12 mouse cellular contexts compared by ENCODE assay signal in the genomic region with DNA sequence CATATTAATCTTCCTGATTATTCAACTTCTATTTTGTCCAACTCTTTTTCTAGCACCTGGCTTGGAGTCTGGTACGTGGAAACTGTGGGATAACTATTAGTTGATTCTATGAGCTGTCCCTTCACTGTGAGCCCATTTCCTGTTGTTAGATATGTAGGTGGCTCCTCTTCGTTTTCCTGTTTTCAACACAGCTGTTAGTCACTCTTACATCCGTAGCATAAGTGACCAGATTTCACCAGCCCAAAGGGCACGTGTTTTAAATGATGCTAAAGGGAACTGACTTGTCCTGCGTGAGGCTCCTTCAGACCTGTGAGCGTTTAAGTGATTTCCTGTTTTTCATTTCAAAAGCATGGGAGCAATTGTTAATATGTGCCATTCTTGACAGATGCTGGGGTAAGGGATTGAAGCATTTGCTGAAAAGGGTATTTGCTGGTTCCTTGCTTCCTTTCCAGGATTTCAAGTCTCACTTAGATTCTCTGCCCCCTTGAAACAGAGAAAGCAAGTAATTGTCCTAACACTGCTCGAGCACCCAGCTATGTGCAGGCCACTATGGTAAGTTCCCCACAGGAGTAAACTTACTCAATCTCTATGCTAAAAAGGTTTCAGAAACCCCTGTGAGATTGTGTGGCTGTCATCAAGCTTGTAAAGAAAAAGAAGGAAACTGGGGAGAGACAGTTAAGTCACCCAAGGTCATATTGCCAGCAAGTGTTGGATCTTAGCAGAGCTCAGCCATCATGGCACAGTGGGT.
A peak's percentile ranks its signal among the peaks of the same experiment; 100 is the strongest.
DNase-seq lines count a peak whose midpoint lies in the region; ATAC-seq and TF ChIP-seq lines count a peak whose summit lies in the region.
"Had no signal": no experiment of that assay in that cellular context is flagged by ENCODE, and none has a peak within 500 bp of the region (broad histone marks: within the 10 kb centered on the region; RNA-seq: fewer than 3 reads in every experiment).

No protein-coding gene starts in this region.

- no peak overlapping the region for H3K4me3 ChIP-seq in embryonic facial prominence, embryonic 11.5 days (ENCODE audit: low read depth, low read length)
- no peak overlapping the region for H3K4me3 ChIP-seq in embryonic facial prominence, embryonic 10.5 days
- no peak overlapping the region for H3K4me3 ChIP-seq in lung, postnatal 0 days (ENCODE audit: low read depth, low read length)
- H3K4me3 ChIP-seq: limb, embryonic 13.5 days; midbrain, embryonic 15.5 days had no signal

- no peaks in the 10 kb centered on the region for H3K9me3 ChIP-seq in embryonic facial prominence, embryonic 11.5 days (replicated peaks; ENCODE audit: control insufficient read depth, low read length)
- no peaks in the 10 kb centered on the region for H3K9me3 ChIP-seq in embryonic facial prominence, embryonic 10.5 days
- H3K9me3 ChIP-seq in lung, postnatal 0 days (ENCODE audit: low read length): no peaks in the 10 kb centered on the region
- H3K9me3 ChIP-seq: limb, embryonic 13.5 days; midbrain, embryonic 15.5 days had no signal

- 51% methylated on average over 7 of the region's 7 CpGs for WGBS in embryonic facial prominence, embryonic 11.5 days
- 65% methylated on average over 7 of the region's 7 CpGs for WGBS in embryonic facial prominence, embryonic 10.5 days
- 61% methylated on average over 7 of the region's 7 CpGs for WGBS in lung, postnatal 0 days

- DNase-seq in embryonic facial prominence, embryonic 11.5 days (ENCODE audit: low spot score): peak; percentile 19
- DNase-seq in embryonic facial prominence, embryonic 10.5 days (ENCODE audit: low spot score): no peak
- peak; percentile 63 for DNase-seq in lung, postnatal 0 days (ENCODE audit: low spot score)
- DNase-seq in lung, postnatal 14 days: no peak
- DNase-seq in induced T-regulatory cell, adult 2 months (ENCODE audit: low read depth): peak; percentile 77
- DNase-seq in naive thymus-derived CD4-positive, alpha-beta T cell, adult 2 months (ENCODE audit: low read depth): peak; percentile 55
- DNase-seq in c-Kit-positive CD71-positive TER-119-positive erythroid progenitor cells, embryonic 14.5 days (ENCODE audit: low spot score): no peak
- DNase-seq in embryo, embryonic 10 days (ENCODE audit: low spot score): no peak
- DNase-seq: cerebellum, adult 11-12 months; thymus, adult 18-20 months had no signal

- H3K27ac ChIP-seq in embryonic facial prominence, embryonic 11.5 days (replicated peaks; ENCODE audit: low read depth, low read length): no peak overlapping the region
- H3K27ac ChIP-seq in embryonic facial prominence, embryonic 10.5 days (replicated peaks): no peak overlapping the region
- no peak overlapping the region for H3K27ac ChIP-seq in lung, postnatal 0 days (ENCODE audit: low read length)
- H3K27ac ChIP-seq: limb, embryonic 13.5 days; midbrain, embryonic 15.5 days had no signal

- H3K36me3 ChIP-seq in embryonic facial prominence, embryonic 11.5 days (replicated peaks; ENCODE audit: control insufficient read depth, insufficient read depth, low read depth, low read length): no peaks in the 10 kb centered on the region
- H3K36me3 ChIP-seq in embryonic facial prominence, embryonic 10.5 days (replicated peaks): no peaks in the 10 kb centered on the region
- no peaks in the 10 kb centered on the region for H3K36me3 ChIP-seq in lung, postnatal 0 days (ENCODE audit: insufficient read depth, low read length)
- H3K36me3 ChIP-seq: limb, embryonic 13.5 days; midbrain, embryonic 15.5 days had no signal

- TF ChIP-seq CTCF in lung, postnatal 0 days (IDR thresholded peaks at IDR 0.05): no peak

- peak; percentile 31; the same call in 1 of the 2 replicates for TF ChIP-seq EP300 in lung, postnatal 0 days (IDR thresholded peaks at IDR 0.05)

- ATAC-seq in embryonic facial prominence, embryonic 11.5 days (replicated peaks; ENCODE audit: insufficient number of reproducible peaks, low FRiP score, low TSS enrichment, low read depth): no peak
- peak; percentile 45 for ATAC-seq in lung, postnatal 0 days
- ATAC-seq: midbrain, embryonic 15.5 days had no signal

- no peaks in the 10 kb centered on the region for H3K4me1 ChIP-seq in embryonic facial prominence, embryonic 11.5 days (ENCODE audit: control insufficient read depth, insufficient read depth, low read length)
- H3K4me1 ChIP-seq in embryonic facial prominence, embryonic 10.5 days: peaks cover 14% of the 10 kb centered on the region; the same call in 1 of the 2 replicates
- H3K4me1 ChIP-seq in lung, postnatal 0 days (ENCODE audit: insufficient read depth, low read depth, low read length): no peaks in the 10 kb centered on the region
- H3K4me1 ChIP-seq: limb, embryonic 13.5 days; midbrain, embryonic 15.5 days had no signal

- H3K4me2 ChIP-seq in embryonic facial prominence, embryonic 11.5 days (ENCODE audit: low read depth, low read length): no peak overlapping the region
- no peak overlapping the region for H3K4me2 ChIP-seq in lung, postnatal 0 days (replicated peaks; ENCODE audit: low read depth, low read length)
- H3K4me2 ChIP-seq: limb, embryonic 13.5 days; midbrain, embryonic 15.5 days had no signal

- no peak overlapping the region for H3K9ac ChIP-seq in embryonic facial prominence, embryonic 11.5 days (replicated peaks; ENCODE audit: low read length)
- no peak overlapping the region for H3K9ac ChIP-seq in lung, postnatal 0 days (replicated peaks; ENCODE audit: low read depth)
- H3K9ac ChIP-seq: limb, embryonic 13.5 days; midbrain, embryonic 15.5 days had no signal

- H3K27me3 ChIP-seq in embryonic facial prominence, embryonic 11.5 days (ENCODE audit: control insufficient read depth, insufficient read depth, low read length): no peaks in the 10 kb centered on the region
- H3K27me3 ChIP-seq in embryonic facial prominence, embryonic 10.5 days (replicated peaks; ENCODE audit: low read depth, poor library complexity, severe bottlenecking): no peaks in the 10 kb centered on the region
- H3K27me3 ChIP-seq in lung, postnatal 0 days (replicated peaks; ENCODE audit: insufficient read depth, low read length): no peaks in the 10 kb centered on the region
- H3K27me3 ChIP-seq: limb, embryonic 13.5 days; midbrain, embryonic 15.5 days had no signal

Comparison
In these comparisons a context has a peak if more than half of its experiments do, and no peak if none do; other contexts are left out.
1. DNase-seq: peak in embryonic facial prominence, embryonic 11.5 days (single experiment), lung, postnatal 0 days (single experiment), induced T-regulatory cell, adult 2 months (single experiment) and naive thymus-derived CD4-positive, alpha-beta T cell, adult 2 months (single experiment); none in embryonic facial prominence, embryonic 10.5 days (single experiment), lung, postnatal 14 days (single experiment), c-Kit-positive CD71-positive TER-119-positive erythroid progenitor cells, embryonic 14.5 days (single experiment) and embryo, embryonic 10 days (single experiment).